Mouse (Mus musculus) thymus, adult 18-20 months (tissue): ENCODE results near the gene Acbd3.

Experiments used
- DNase-seq, 2 experiments: peaks; one replicate each; pipeline ENCODE4 v3.0.0; 2022; ENCODE audit warnings: mixed read lengths in 2 of 2

Acbd3 gene

GRCm38 (mm10) chr1:180791821-180792480 is 66.1 kb downstream of the Acbd3 start:
- no peak for DNase-seq

GRCm38 (mm10) chr1:180792814-180793213 is 67.0 kb downstream of the Acbd3 start:
- no peak for DNase-seq

- no peak for DNase-seq
Measured at GRCm38 (mm10) chr1:180793445-180794117, 67.7 kb downstream of the Acbd3 start.

GRCm38 (mm10) chr1:180794170-180794569 is 68.3 kb downstream of the Acbd3 start:
- no peak for DNase-seq

GRCm38 (mm10) chr1:180798660-180799059 is 72.8 kb downstream of the Acbd3 start:
- no peak for DNase-seq

- no peak for DNase-seq
Measured at GRCm38 (mm10) chr1:180799253-180799652, 73.4 kb downstream of the Acbd3 start.

GRCm38 (mm10) chr1:180800022-180800421 is 74.2 kb downstream of the Acbd3 start:
- DNase-seq = no peak

- DNase-seq = no peak
Measured at GRCm38 (mm10) chr1:180800814-180801213, 75.0 kb downstream of the Acbd3 start.

GRCm38 (mm10) chr1:180801466-180801994 is 75.7 kb downstream of the Acbd3 start:
- no peak for DNase-seq
